In the genomic region with DNA sequence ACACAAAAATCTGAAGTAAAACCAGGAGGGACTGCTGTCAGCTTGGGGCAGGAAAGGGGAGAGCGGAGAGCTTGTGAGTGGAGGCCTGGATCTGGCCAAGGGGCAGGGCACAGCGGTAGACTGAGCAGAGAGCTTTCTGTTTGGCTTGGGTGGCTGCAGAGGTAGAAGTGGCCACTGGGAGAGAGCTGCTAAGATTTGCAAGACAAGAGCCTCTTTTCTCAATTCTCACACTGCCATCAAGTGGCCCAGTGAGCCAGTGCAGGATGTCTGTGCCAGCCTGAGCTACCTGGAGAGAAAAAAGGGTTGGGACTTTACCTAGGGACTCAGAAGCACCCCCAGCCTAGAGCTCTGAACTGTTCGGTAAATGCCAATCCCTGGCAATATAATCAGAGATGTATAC, we compare ENCODE assay signal across 8 mouse cellular contexts. TPM values are rescaled to one million over a fixed set of nuclear protein-coding genes. Genes with fewer than 3 reads are reported as not detected.
DNase-seq lines count a peak whose midpoint lies in the region; ATAC-seq and TF ChIP-seq lines count a peak whose summit lies in the region.

No protein-coding gene starts in this region.

- no peaks in the 10 kb centered on the region for H3K9me3 ChIP-seq in ES-E14 (ENCODE audit: control insufficient read depth, insufficient read depth, low read depth, low read length)
- no peaks in the 10 kb centered on the region for H3K9me3 ChIP-seq in lung, embryonic 14.5 days (ENCODE audit: low read depth, low read length)
- no peaks in the 10 kb centered on the region for H3K9me3 ChIP-seq in neural tube, embryonic 15.5 days (replicated peaks)

- peak; percentile 99 for TF ChIP-seq CTCF in layer of hippocampus, adult 2 months (conservative IDR thresholded peaks at IDR 0.05)
- TF ChIP-seq CTCF in lung, embryonic 14.5 days (IDR thresholded peaks at IDR 0.05; ENCODE audit: low read depth), result peak; percentile 91

- peak; percentile 47 for DNase-seq in ES-E14 (ENCODE audit: low read depth, low spot score)
- DNase-seq in cerebellum, adult 18-20 months, result peak; percentile 78 to 86
- peak; percentile 76 for DNase-seq in forelimb bud, embryonic 11.5 days (ENCODE audit: low read depth, low spot score)
- peak; percentile 85 for DNase-seq in heart, postnatal 4 days
- DNase-seq in layer of hippocampus, adult 2 months (ENCODE audit: low spot score in 2 of 2), result peak; percentile 79
- DNase-seq in lung, embryonic 14.5 days, result peak; percentile 90
- DNase-seq in thymus, postnatal 25 days, result peak; percentile 75

- H3K4me1 ChIP-seq in ES-E14 (ENCODE audit: control insufficient read depth in 2 of 2, insufficient read depth in 2 of 2, low read length in 2 of 2, poor library complexity in 1 of 2), result no peaks in the 10 kb centered on the region; a peak in 1 of 4 replicates
- H3K4me1 ChIP-seq in lung, embryonic 14.5 days (ENCODE audit: insufficient read depth), result peaks cover 4% of the 10 kb centered on the region; the same call in 1 of the 2 replicates
- H3K4me1 ChIP-seq in neural tube, embryonic 15.5 days, result peaks cover 4% of the 10 kb centered on the region; the same call in 1 of the 2 replicates

- no peak overlapping the region for H3K4me2 ChIP-seq in lung, embryonic 14.5 days
- H3K4me2 ChIP-seq in neural tube, embryonic 15.5 days, result no peak overlapping the region

- peaks cover 3% of the 10 kb centered on the region; the same call in 1 of the 2 replicates for H3K36me3 ChIP-seq in ES-E14 (ENCODE audit: control insufficient read depth, insufficient read depth, low read length, poor library complexity, severe bottlenecking)
- 0 out of 2 replicates have a peak, but pooled peaks cover 10% of the 10 kb centered on the region for H3K36me3 ChIP-seq in lung, embryonic 14.5 days (ENCODE audit: insufficient read depth)
- no peaks in the 10 kb centered on the region for H3K36me3 ChIP-seq in neural tube, embryonic 15.5 days

- peak; percentile 77 for ATAC-seq in lung, embryonic 14.5 days (ENCODE audit: insufficient read depth)
- peak; percentile 89 for ATAC-seq in neural tube, embryonic 15.5 days (ENCODE audit: low FRiP score)

- in situ Hi-C loops in ES-E14 (cut with MboI; ENCODE audit: low sequenced_read_pairs in 2 of 2, unreplicated experiment in 2 of 2), result no loop called here

- H3K27ac ChIP-seq in ES-E14 (ENCODE audit: insufficient read depth, low read depth, low read length, poor library complexity, severe bottlenecking), result no peak overlapping the region
- H3K27ac ChIP-seq in layer of hippocampus, adult 2 months, result peak overlapping the region; percentile 75
- H3K27ac ChIP-seq in lung, embryonic 14.5 days (ENCODE audit: low read depth), result no peak overlapping the region
- H3K27ac ChIP-seq in neural tube, embryonic 15.5 days (replicated peaks), result peak overlapping the region; percentile 60; the same call in 1 of the 2 replicates

- H3K9ac ChIP-seq in ES-E14 (ENCODE audit: insufficient read depth, low read depth, low read length, poor library complexity, severe bottlenecking), result no peak overlapping the region
- H3K9ac ChIP-seq in lung, embryonic 14.5 days, result no peak overlapping the region
- H3K9ac ChIP-seq in neural tube, embryonic 15.5 days (replicated peaks), result no peak overlapping the region

- H3K4me3 ChIP-seq in ES-E14 (ENCODE audit: insufficient read depth in 1 of 2, low read depth in 1 of 2, low read length in 2 of 2, poor library complexity in 1 of 2, severe bottlenecking in 1 of 2), result no peak overlapping the region
- no peak overlapping the region for H3K4me3 ChIP-seq in layer of hippocampus, adult 2 months
- no peak overlapping the region for H3K4me3 ChIP-seq in lung, embryonic 14.5 days (ENCODE audit: low read depth, low read length)
- no peak overlapping the region for H3K4me3 ChIP-seq in neural tube, embryonic 15.5 days (replicated peaks)

- no peaks in the 10 kb centered on the region for H3K27me3 ChIP-seq in lung, embryonic 14.5 days (ENCODE audit: insufficient read depth, low read length)
- no peaks in the 10 kb centered on the region for H3K27me3 ChIP-seq in neural tube, embryonic 15.5 days (replicated peaks)

- WGBS in lung, embryonic 14.5 days, result 19% methylated on average over 3 of the region's 3 CpGs
- WGBS in neural tube, embryonic 15.5 days, result 37% methylated on average over 3 of the region's 3 CpGs

TF ChIP-seq in ES-E14, 5 proteins besides CTCF, POLR2A, EP300 and RAD21:
- peak; percentile 78; the same call in 1 of the 2 replicates for TF ChIP-seq ZC3H11A (IDR thresholded peaks at IDR 0.05; ENCODE audit: borderline replicate concordance, low read depth, low read length)
- TF ChIP-seq ZNF384 (IDR thresholded peaks at IDR 0.05; ENCODE audit: low read depth, low read length), result no peak
TF ChIP-seq in ES-E14: peak in this region for 1.

RNA-seq across cellular contexts. Expression of a gene that starts 24.8 kb away (rescaled TPM):
- total RNA-seq in ES-E14 (2012; rRNA removed), result 815 and 854 TPM in 2 replicates
- 100 to 1,000 TPM; 104 to 120 TPM for total RNA-seq in heart, postnatal 4 days (2021)
- 100 to 1,000 TPM; 209 to 214 TPM for total RNA-seq in layer of hippocampus, adult 2 months (2021)
- 215 and 218 TPM in 2 replicates for polyA plus RNA-seq in lung, embryonic 14.5 days (2014; fragmentation: Nextera tagmentation; extraction: Ambion mirVana)
- polyA plus RNA-seq in neural tube, embryonic 15.5 days (2015; fragmentation: Nextera tagmentation; extraction: Ambion mirVana), result 225 and 227 TPM in 2 replicates

RNA-seq across cellular contexts. Expression of a gene that starts 50.0 kb away (rescaled TPM):
- total RNA-seq in ES-E14 (2012; rRNA removed), result 22.4 and 32.5 TPM in 2 replicates
- total RNA-seq in heart, postnatal 4 days (2021), result 1 to 10 TPM; 7.6 to 8.5 TPM
- 10 to 100 TPM; 12.1 to 12.9 TPM for total RNA-seq in layer of hippocampus, adult 2 months (2021)
- polyA plus RNA-seq in lung, embryonic 14.5 days (2014; fragmentation: Nextera tagmentation; extraction: Ambion mirVana), result 25.0 and 26.6 TPM in 2 replicates
- 24.1 and 24.7 TPM in 2 replicates for polyA plus RNA-seq in neural tube, embryonic 15.5 days (2015; fragmentation: Nextera tagmentation; extraction: Ambion mirVana)

Comparison
In these comparisons a context has a peak if more than half of its experiments do, and no peak if none do; other contexts are left out.
1. H3K27ac ChIP-seq: peak in layer of hippocampus, adult 2 months (single experiment) and neural tube, embryonic 15.5 days (single experiment); none in ES-E14 (single experiment) and lung, embryonic 14.5 days (single experiment).
2. Peak in every context shown above with its lines, with median percentiles within 50 percentile points of each other: DNase-seq.